Mouse (Mus musculus) brain, embryonic 14.5 days (tissue): ENCODE measurements around the gene Thsd7b.

Source experiments
- CTCF ChIP-seq: fragments of 200-500 bp; IDR thresholded peaks from 2 replicates; pipeline ENCODE4 v1.5.1; 2012; ENCODE audit warnings: inconsistent platforms, mild to moderate bottlenecking, moderate library complexity, borderline replicate concordance; ENCODE audit not compliant: insufficient read depth, insufficient read length; ENCODE audit errors: extremely low read depth
- POLR2A ChIP-seq: fragments of 200-500 bp; IDR thresholded peaks from 2 replicates; pipeline ENCODE4 v1.6.1; 2012; ENCODE audit warnings: mild to moderate bottlenecking, inconsistent platforms, borderline replicate concordance; ENCODE audit not compliant: poor library complexity, insufficient read depth, insufficient read length, severe bottlenecking; ENCODE audit errors: extremely low read depth

DNA sequence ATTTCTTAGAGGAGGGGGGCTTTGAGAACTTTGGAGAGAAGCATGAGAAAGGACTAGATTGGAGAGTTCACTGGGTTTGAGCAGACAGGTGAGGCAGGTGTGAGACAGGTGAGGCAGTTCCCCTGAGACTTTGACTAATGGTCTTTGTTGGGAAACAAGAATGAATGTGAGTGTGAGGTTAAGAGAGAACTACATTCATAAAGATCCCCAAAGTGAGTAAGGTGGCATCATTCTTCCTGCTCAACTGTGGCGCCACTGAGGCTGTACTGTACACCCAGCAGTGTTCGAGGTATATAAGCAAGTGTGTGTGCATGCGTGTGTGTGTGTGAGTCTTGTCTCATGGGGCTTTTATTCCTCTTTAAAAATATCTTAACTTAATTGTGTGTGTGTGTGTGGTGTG is 6.4 kb upstream of the Thsd7b start:
- TF ChIP-seq POLR2A = no peak
- no peak for TF ChIP-seq CTCF
